Mouse (Mus musculus): ENCODE measurements around the gene Arl3. TPM values are rescaled to one million over a fixed set of nuclear protein-coding genes. Genes with fewer than 3 reads are reported as not detected.

Gene Arl3
- polyA plus RNA-seq, 1 experiment, result 81.9 TPM

GRCm38 (mm10) chr19:46484518-46484917 is 88.5 kb downstream of the Arl3 start:
- no peaks in the 10 kb centered on the region for H3K36me3 ChIP-seq (ENCODE audit: control insufficient read depth, insufficient read depth)
- H3K79me2 ChIP-seq (ENCODE audit: control insufficient read depth, insufficient read depth), result no peaks in the 10 kb centered on the region
- no peaks in the 10 kb centered on the region for H3K27me3 ChIP-seq (ENCODE audit: control insufficient read depth, insufficient read depth, insufficient read length)
- peak overlapping the region; percentile 11 for H3K4me3 ChIP-seq
- TF ChIP-seq CEBPB (IDR thresholded peaks at IDR 0.05; ENCODE audit: insufficient read depth, poor library complexity, severe bottlenecking) (no peak), POLR2AphosphoS2 (IDR thresholded peaks at IDR 0.05; ENCODE audit: insufficient read length, low read depth) (peak; percentile 46), REST (IDR thresholded peaks at IDR 0.05; ENCODE audit: insufficient read depth, insufficient read length) (no peak), POLR2A (IDR thresholded peaks at IDR 0.05; ENCODE audit: insufficient read length, low read depth) (peak; percentile 46), MYOD1 (IDR thresholded peaks at IDR 0.05; ENCODE audit: control insufficient read depth in 1 of 3, insufficient read length in 2 of 3, low read depth in 2 of 3) (peak in 2 of 3 experiments; percentile 29 to 65), MAX (IDR thresholded peaks at IDR 0.05; ENCODE audit: low read depth) (no peak), E2F4 (IDR thresholded peaks at IDR 0.05; ENCODE audit: insufficient read depth) (no peak), SRF (IDR thresholded peaks at IDR 0.05; ENCODE audit: control insufficient read depth, insufficient read length, low read depth) (no peak), TCF12 (IDR thresholded peaks at IDR 0.05; ENCODE audit: insufficient read depth, poor library complexity, severe bottlenecking) (no peak), TCF3 (IDR thresholded peaks at IDR 0.05; ENCODE audit: insufficient read length, low read depth) (no peak), MYOG (IDR thresholded peaks at IDR 0.05; ENCODE audit: control insufficient read depth in 1 of 3, insufficient read depth in 1 of 3, insufficient read length in 2 of 3, low read depth in 2 of 3) (peak in 1 of 3 experiments; percentile 65), USF1 (IDR thresholded peaks at IDR 0.05; ENCODE audit: low read depth) (no peak)
- peak overlapping the region; percentile 78 for H3K4me2 ChIP-seq (ENCODE audit: low read depth)
- no peak overlapping the region for H3ac ChIP-seq (ENCODE audit: control insufficient read depth, insufficient read length)

GRCm38 (mm10) chr19:46483701-46484328 is 89.2 kb downstream of the Arl3 start:
- Histone ChIP-seq H3K79me2 (ENCODE audit: control insufficient read depth, insufficient read depth) (no peaks in the 10 kb centered on the region), H3K4me2 (ENCODE audit: low read depth) (peak overlapping the region; percentile 78), H3K27me3 (ENCODE audit: control insufficient read depth, insufficient read depth, insufficient read length) (no peaks in the 10 kb centered on the region), H3K36me3 (ENCODE audit: control insufficient read depth, insufficient read depth) (no peaks in the 10 kb centered on the region), H3K4me3 (peak overlapping the region; percentile 11), H3ac (ENCODE audit: control insufficient read depth, insufficient read length) (no peak overlapping the region)
- TF ChIP-seq MYOD1 (IDR thresholded peaks at IDR 0.05; ENCODE audit: control insufficient read depth in 1 of 3, insufficient read length in 2 of 3, low read depth in 2 of 3), result peak in 1 of 3 experiments; percentile 15
- peak in 1 of 3 experiments; percentile 21 for TF ChIP-seq MYOG (IDR thresholded peaks at IDR 0.05; ENCODE audit: control insufficient read depth in 1 of 3, insufficient read depth in 1 of 3, insufficient read length in 2 of 3, low read depth in 2 of 3)
- peak; percentile 30 for TF ChIP-seq POLR2AphosphoS2 (IDR thresholded peaks at IDR 0.05; ENCODE audit: insufficient read length, low read depth)
- peak; percentile 71; the same call in 1 of the 2 replicates for TF ChIP-seq CEBPB (IDR thresholded peaks at IDR 0.05; ENCODE audit: insufficient read depth, poor library complexity, severe bottlenecking)
- TF ChIP-seq MAX (IDR thresholded peaks at IDR 0.05; ENCODE audit: low read depth), result no peak

GRCm38 (mm10) chr19:46482896-46483516 is 90.0 kb downstream of the Arl3 start:
- TF ChIP-seq MAX (IDR thresholded peaks at IDR 0.05; ENCODE audit: low read depth) (no peak), CEBPB (IDR thresholded peaks at IDR 0.05; ENCODE audit: insufficient read depth, poor library complexity, severe bottlenecking) (no peak), POLR2A (IDR thresholded peaks at IDR 0.05; ENCODE audit: insufficient read length, low read depth) (no peak), REST (IDR thresholded peaks at IDR 0.05; ENCODE audit: insufficient read depth, insufficient read length) (no peak)
- Histone ChIP-seq H3K4me3 (peak overlapping the region; percentile 11), H3K27me3 (ENCODE audit: control insufficient read depth, insufficient read depth, insufficient read length) (no peaks in the 10 kb centered on the region), H3ac (ENCODE audit: control insufficient read depth, insufficient read length) (no peak overlapping the region), H3K4me2 (ENCODE audit: low read depth) (peak overlapping the region; percentile 78), H3K36me3 (ENCODE audit: control insufficient read depth, insufficient read depth) (no peaks in the 10 kb centered on the region), H3K79me2 (ENCODE audit: control insufficient read depth, insufficient read depth) (no peaks in the 10 kb centered on the region)

DNA sequence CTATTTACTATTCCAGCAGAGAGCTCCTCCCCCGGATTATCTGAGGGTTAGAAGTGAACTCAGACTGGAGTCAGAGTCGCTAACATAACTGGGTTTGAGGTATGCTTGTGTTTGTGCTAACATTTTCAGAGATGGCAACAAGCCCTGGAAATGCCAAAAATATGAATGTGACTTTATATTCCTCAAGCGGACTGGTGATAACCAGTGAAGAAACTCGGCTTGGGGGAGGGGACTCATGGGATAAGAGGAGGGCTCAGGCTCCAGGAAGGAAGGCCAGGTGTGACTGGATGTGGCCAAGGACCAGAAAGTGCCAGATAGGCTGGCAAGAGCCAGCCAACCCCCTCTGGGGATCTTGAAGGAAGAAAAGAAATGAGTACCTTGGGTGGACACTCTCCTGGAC is 91.2 kb downstream of the Arl3 start:
- Histone ChIP-seq H3K4me3 (no peak overlapping the region), H3ac (ENCODE audit: control insufficient read depth, insufficient read length) (no peak overlapping the region), H3K27me3 (ENCODE audit: control insufficient read depth, insufficient read depth, insufficient read length) (no peaks in the 10 kb centered on the region), H3K79me2 (ENCODE audit: control insufficient read depth, insufficient read depth) (no peaks in the 10 kb centered on the region), H3K36me3 (ENCODE audit: control insufficient read depth, insufficient read depth) (no peaks in the 10 kb centered on the region), H3K4me2 (ENCODE audit: low read depth) (peak overlapping the region; percentile 16)
- TF ChIP-seq POLR2A (IDR thresholded peaks at IDR 0.05; ENCODE audit: insufficient read length, low read depth), result no peak
- TF ChIP-seq CEBPB (IDR thresholded peaks at IDR 0.05; ENCODE audit: insufficient read depth, poor library complexity, severe bottlenecking), result no peak
- TF ChIP-seq SRF (IDR thresholded peaks at IDR 0.05; ENCODE audit: control insufficient read depth, insufficient read length, low read depth), result no peak
- TF ChIP-seq TCF3 (IDR thresholded peaks at IDR 0.05; ENCODE audit: insufficient read length, low read depth), result no peak
- no peak for TF ChIP-seq E2F4 (IDR thresholded peaks at IDR 0.05; ENCODE audit: insufficient read depth)
- TF ChIP-seq USF1 (IDR thresholded peaks at IDR 0.05; ENCODE audit: low read depth), result no peak

DNA sequence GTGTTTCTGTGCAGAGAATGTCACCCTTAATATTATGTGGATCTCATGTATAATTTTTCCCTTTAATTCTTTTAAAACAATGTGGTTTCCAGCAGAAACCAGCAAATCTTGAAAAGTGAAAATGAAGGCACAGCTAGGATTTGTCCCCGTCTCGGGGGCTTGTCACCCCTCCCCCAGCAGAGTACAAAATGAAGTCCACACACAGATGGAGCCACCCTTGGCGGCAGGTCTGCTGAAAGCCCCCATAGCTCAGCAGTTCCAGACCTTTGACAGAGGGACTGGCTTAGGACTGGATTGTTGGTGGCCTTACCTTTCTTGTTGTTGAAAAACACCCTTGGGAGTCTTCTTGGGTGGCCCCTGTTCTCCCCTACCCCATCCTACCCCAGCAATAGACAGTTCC is 91.6 kb downstream of the Arl3 start:
- H3K36me3 ChIP-seq (ENCODE audit: control insufficient read depth, insufficient read depth), result no peaks in the 10 kb centered on the region
- H3K27me3 ChIP-seq (ENCODE audit: control insufficient read depth, insufficient read depth, insufficient read length), result no peaks in the 10 kb centered on the region
- H3ac ChIP-seq (ENCODE audit: control insufficient read depth, insufficient read length), result no peak overlapping the region
- TF ChIP-seq REST (IDR thresholded peaks at IDR 0.05; ENCODE audit: insufficient read depth, insufficient read length) (no peak), TCF12 (IDR thresholded peaks at IDR 0.05; ENCODE audit: insufficient read depth, poor library complexity, severe bottlenecking) (no peak), CEBPB (IDR thresholded peaks at IDR 0.05; ENCODE audit: insufficient read depth, poor library complexity, severe bottlenecking) (no peak), POLR2AphosphoS2 (IDR thresholded peaks at IDR 0.05; ENCODE audit: insufficient read length, low read depth) (no peak), MAX (IDR thresholded peaks at IDR 0.05; ENCODE audit: low read depth) (no peak), E2F4 (IDR thresholded peaks at IDR 0.05; ENCODE audit: insufficient read depth) (no peak), MYOD1 (IDR thresholded peaks at IDR 0.05; ENCODE audit: control insufficient read depth in 1 of 3, insufficient read length in 2 of 3, low read depth in 2 of 3) (no peak), SRF (IDR thresholded peaks at IDR 0.05; ENCODE audit: control insufficient read depth, insufficient read length, low read depth) (no peak), POLR2A (IDR thresholded peaks at IDR 0.05; ENCODE audit: insufficient read length, low read depth) (no peak), TCF3 (IDR thresholded peaks at IDR 0.05; ENCODE audit: insufficient read length, low read depth) (no peak), MYOG (IDR thresholded peaks at IDR 0.05; ENCODE audit: control insufficient read depth in 1 of 3, insufficient read depth in 1 of 3, insufficient read length in 2 of 3, low read depth in 2 of 3) (no peak), USF1 (IDR thresholded peaks at IDR 0.05; ENCODE audit: low read depth) (no peak)
- H3K4me2 ChIP-seq (ENCODE audit: low read depth), result peak overlapping the region; percentile 16
- H3K4me3 ChIP-seq, result no peak overlapping the region
- no peaks in the 10 kb centered on the region for H3K79me2 ChIP-seq (ENCODE audit: control insufficient read depth, insufficient read depth)

All from myocyte (in vitro differentiated cells).